In the genomic region with DNA sequence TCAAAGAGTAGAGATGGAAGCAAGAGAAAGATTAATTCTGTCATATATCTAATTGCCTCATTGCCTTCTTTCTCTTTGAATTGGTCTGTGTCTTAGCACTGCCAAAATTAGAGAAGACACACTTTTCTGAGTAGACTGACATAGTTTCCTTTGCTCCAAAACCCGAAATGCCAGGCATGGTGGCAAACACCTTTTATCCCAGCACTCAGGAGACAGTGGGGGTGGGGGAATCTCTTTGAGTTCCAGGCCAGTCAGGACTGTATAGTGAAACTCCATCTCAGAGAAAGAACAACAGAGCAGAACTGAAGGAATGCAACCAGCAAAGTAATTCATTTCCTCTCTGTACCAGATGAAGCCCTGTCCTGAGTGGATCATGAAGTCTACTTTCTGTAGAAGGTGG, we compare ENCODE assay signal across 21 mouse cellular contexts. TPM values are rescaled to one million over a fixed set of nuclear protein-coding genes. Genes with fewer than 3 reads are reported as not detected.
DNase-seq lines count a peak whose midpoint lies in the region; ATAC-seq lines count a peak whose summit lies in the region.
"Had no signal": no experiment of that assay in that cellular context is flagged by ENCODE, and none has a peak within 500 bp of the region (broad histone marks: within the 10 kb centered on the region; RNA-seq: fewer than 3 reads in every experiment).

No protein-coding gene starts in this region.

- no peak overlapping the region for H3K27ac ChIP-seq in midbrain, embryonic 11.5 days (ENCODE audit: low read depth, low read length)
- no peak overlapping the region for H3K27ac ChIP-seq in midbrain, embryonic 13.5 days
- H3K27ac ChIP-seq: embryonic facial prominence, embryonic 13.5 days; embryonic facial prominence, embryonic 15.5 days; forebrain, embryonic 10.5 days; forebrain, embryonic 12.5 days had no signal

- H3K27me3 ChIP-seq in midbrain, embryonic 11.5 days (ENCODE audit: control insufficient read depth, insufficient read depth, low read length), result no peaks in the 10 kb centered on the region
- H3K27me3 ChIP-seq in midbrain, embryonic 13.5 days, result no peaks in the 10 kb centered on the region
- H3K27me3 ChIP-seq: embryonic facial prominence, embryonic 13.5 days; embryonic facial prominence, embryonic 15.5 days; forebrain, embryonic 12.5 days had no signal

- ATAC-seq in midbrain, embryonic 11.5 days (ENCODE audit: low FRiP score), result no peak
- ATAC-seq in midbrain, embryonic 13.5 days, result no peak
- ATAC-seq: forebrain, embryonic 14.5 days had no signal

- no peak overlapping the region for H3K9ac ChIP-seq in midbrain, embryonic 11.5 days (ENCODE audit: low read length)
- no peak overlapping the region for H3K9ac ChIP-seq in midbrain, embryonic 13.5 days (replicated peaks)
- H3K9ac ChIP-seq: embryonic facial prominence, embryonic 13.5 days; embryonic facial prominence, embryonic 15.5 days; forebrain, embryonic 12.5 days had no signal

- H3K4me1 ChIP-seq in midbrain, embryonic 11.5 days (ENCODE audit: control insufficient read depth, insufficient read depth, low read length), result no peaks in the 10 kb centered on the region
- H3K4me1 ChIP-seq in midbrain, embryonic 13.5 days (replicated peaks), result no peaks in the 10 kb centered on the region
- H3K4me1 ChIP-seq: embryonic facial prominence, embryonic 13.5 days; embryonic facial prominence, embryonic 15.5 days; forebrain, embryonic 10.5 days; forebrain, embryonic 12.5 days had no signal

- DNase-seq in heart, adult 11 months, result peak; percentile 55
- no peak for DNase-seq in heart, postnatal 36 days
- DNase-seq in midbrain, embryonic 11.5 days (ENCODE audit: low spot score, missing footprints), result peak; percentile 66
- no peak for DNase-seq in urinary bladder, postnatal 14 days (ENCODE audit: low spot score)
- DNase-seq: adrenal gland, adult 2 months; adrenal gland, postnatal 10 days; adrenal gland, postnatal 25 days; cerebellum, adult 11 months; cerebellum, adult 18-20 months; cerebellum, adult 8-10 months; cerebellum, adult 9-11 months; cerebellum, postnatal 14 days; cerebellum, postnatal 36 days; embryo, embryonic 11 days had no signal

- no peaks in the 10 kb centered on the region for H3K36me3 ChIP-seq in midbrain, embryonic 11.5 days (ENCODE audit: control insufficient read depth, insufficient read depth, low read length)
- H3K36me3 ChIP-seq in midbrain, embryonic 13.5 days, result no peaks in the 10 kb centered on the region
- H3K36me3 ChIP-seq: embryonic facial prominence, embryonic 13.5 days; embryonic facial prominence, embryonic 15.5 days; forebrain, embryonic 10.5 days; forebrain, embryonic 12.5 days had no signal

- H3K4me3 ChIP-seq in midbrain, embryonic 11.5 days (ENCODE audit: low read depth, low read length), result no peak overlapping the region
- no peak overlapping the region for H3K4me3 ChIP-seq in midbrain, embryonic 13.5 days (replicated peaks)
- H3K4me3 ChIP-seq: embryonic facial prominence, embryonic 13.5 days; embryonic facial prominence, embryonic 15.5 days; erythroblast, embryonic 14.5 days; forebrain, embryonic 10.5 days; forebrain, embryonic 12.5 days had no signal

- H3K4me2 ChIP-seq in midbrain, embryonic 11.5 days, result no peak overlapping the region
- H3K4me2 ChIP-seq in midbrain, embryonic 13.5 days (replicated peaks), result no peak overlapping the region
- H3K4me2 ChIP-seq: embryonic facial prominence, embryonic 13.5 days; embryonic facial prominence, embryonic 15.5 days; forebrain, embryonic 12.5 days had no signal

- H3K9me3 ChIP-seq in midbrain, embryonic 11.5 days (ENCODE audit: control insufficient read depth, low read length), result no peaks in the 10 kb centered on the region
- H3K9me3 ChIP-seq in midbrain, embryonic 13.5 days, result no peaks in the 10 kb centered on the region
- H3K9me3 ChIP-seq: embryonic facial prominence, embryonic 13.5 days; embryonic facial prominence, embryonic 15.5 days; forebrain, embryonic 10.5 days; forebrain, embryonic 12.5 days had no signal

- WGBS in midbrain, embryonic 11.5 days, result 82% methylated on average over 1 of the region's 1 CpGs
- WGBS in midbrain, embryonic 13.5 days, result 61% methylated on average over 1 of the region's 1 CpGs

- intact Hi-C loops in heart, postnatal 36 days (cut with DNase I), result no loop called here

RNA-seq across cellular contexts. Expression of gene Fam76b, which starts 53.2 kb away (rescaled TPM):
- total RNA-seq in heart, postnatal 36 days (2021), result 10 to 100 TPM in 1 of 2 experiments, 1 to 10 TPM in 1; 6.9 to 12.2 TPM
- 28.9 and 33.6 TPM in 2 replicates for polyA plus RNA-seq in midbrain, embryonic 11.5 days (2014; fragmentation: Nextera tagmentation; extraction: Ambion mirVana)
- polyA plus RNA-seq in midbrain, embryonic 13.5 days (2015; fragmentation: Nextera tagmentation; extraction: Ambion mirVana), result 25.9 and 26.3 TPM in 2 replicates

RNA-seq across cellular contexts. Expression of gene Cep57, which starts 53.9 kb away (rescaled TPM):
- total RNA-seq in heart, postnatal 36 days (2021), result 10 to 100 TPM; 10.1 to 10.8 TPM
- 59.9 and 71.2 TPM in 2 replicates for polyA plus RNA-seq in midbrain, embryonic 11.5 days (2014; fragmentation: Nextera tagmentation; extraction: Ambion mirVana)
- polyA plus RNA-seq in midbrain, embryonic 13.5 days (2015; fragmentation: Nextera tagmentation; extraction: Ambion mirVana), result 45.8 and 56.6 TPM in 2 replicates

Comparison
In these comparisons a context has a peak if more than half of its experiments do, and no peak if none do; other contexts are left out.
1. DNase-seq: peak in heart, adult 11 months (single experiment) and midbrain, embryonic 11.5 days (single experiment); none in heart, postnatal 36 days (0 of 2) and urinary bladder, postnatal 14 days (single experiment).